Mouse (Mus musculus) liver, embryonic 14.5 days (tissue): ENCODE measurements at regions not wholly inside any gene's neighbourhood (a gene's known extent, or its start where the extent isn't known, plus 50 kb on each side); places are given as distances from the start of the nearest gene placed in this dataset.

Experiments used
- CTCF ChIP-seq: IDR thresholded peaks from 2 replicates; pipeline ENCODE4 v1.5.1; 2016; ENCODE audit warnings: antibody characterized with exemption, low read depth, control low read depth
- EP300 ChIP-seq: IDR thresholded peaks from 2 replicates; pipeline ENCODE4 v1.6.1; 2016; ENCODE audit warnings: antibody characterized with exemption, low read depth

- TF ChIP-seq CTCF (no peak), EP300 (no peak)
These were observed 576.3 kb upstream of the Cdh11 start for GRCm38 (mm10) chr8:103361713-103362112.
